Mouse (Mus musculus) lung, postnatal 0 days (tissue): Measurements from ENCODE around the gene Ccdc194.

Experiments
- CTCF ChIP-seq: IDR thresholded peaks from 2 replicates; pipeline ENCODE4 v1.5.1; 2016; ENCODE audit warnings: antibody characterized with exemption, mild to moderate bottlenecking
- EP300 ChIP-seq: IDR thresholded peaks from 2 replicates; pipeline ENCODE4 v1.6.1; 2016; ENCODE audit warnings: antibody characterized with exemption, mild to moderate bottlenecking, control low read depth

GRCm38 (mm10) chr8:71511644-71512043, 13.9 kb downstream of the Ccdc194 start, which contains the start of gene Plvap:
- TF ChIP-seq CTCF (no peak; the same call in 1 of the 2 replicates), EP300 (peak; percentile 86)
